Mouse (Mus musculus): ENCODE measurements around the gene Nectin1. TPM values are rescaled to one million over a fixed set of nuclear protein-coding genes. Genes with fewer than 3 reads are reported as not detected.

The Nectin1 gene
- polyA plus RNA-seq, 1 experiment from 2014 or later, result 7.2 TPM

DNA sequence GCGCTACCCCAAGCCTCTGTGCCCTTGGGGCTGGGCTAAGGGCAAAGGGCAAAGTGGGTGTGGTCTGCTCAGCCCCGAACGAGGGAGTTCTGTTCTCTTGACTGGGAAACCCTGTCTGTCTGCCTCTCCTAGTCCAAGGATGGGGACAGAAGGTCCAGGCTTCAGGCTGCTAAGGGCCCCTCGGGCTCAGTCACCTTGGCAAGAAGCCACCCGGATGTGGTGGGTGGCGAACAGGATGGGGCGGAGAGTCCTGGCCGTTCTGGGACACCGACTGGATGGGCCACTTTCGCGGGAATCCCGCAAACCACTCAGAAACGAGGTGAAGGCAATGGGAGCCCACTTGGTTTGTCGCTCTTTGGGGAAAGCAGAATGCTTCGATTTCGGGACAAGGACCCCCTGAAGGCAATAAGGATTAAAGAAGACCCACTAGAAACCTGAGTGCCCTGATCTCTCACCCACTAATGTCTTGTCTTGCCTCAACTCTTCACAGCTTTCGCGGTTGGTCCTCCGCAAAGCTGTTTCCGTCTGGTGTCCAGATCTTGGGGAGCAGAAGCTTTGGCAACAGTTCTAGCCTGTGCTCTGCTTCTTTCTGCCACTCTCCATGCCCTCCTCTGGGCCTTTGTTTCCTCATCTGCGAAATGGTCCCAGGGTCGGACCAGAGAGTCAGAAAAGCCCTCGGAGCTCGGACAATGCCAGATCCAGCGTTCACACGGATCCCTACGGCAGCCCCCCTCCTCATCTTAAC, 710 bp upstream of the Nectin1 start:
- H3K27ac ChIP-seq, result peak overlapping the region; percentile 97
- H3K4me3 ChIP-seq, result peak overlapping the region; percentile 88
- H3K27me3 ChIP-seq (ENCODE audit: insufficient read depth, poor library complexity, severe bottlenecking), result peaks cover 43% of the 10 kb centered on the region; the same call in 1 of the 2 replicates

DNA sequence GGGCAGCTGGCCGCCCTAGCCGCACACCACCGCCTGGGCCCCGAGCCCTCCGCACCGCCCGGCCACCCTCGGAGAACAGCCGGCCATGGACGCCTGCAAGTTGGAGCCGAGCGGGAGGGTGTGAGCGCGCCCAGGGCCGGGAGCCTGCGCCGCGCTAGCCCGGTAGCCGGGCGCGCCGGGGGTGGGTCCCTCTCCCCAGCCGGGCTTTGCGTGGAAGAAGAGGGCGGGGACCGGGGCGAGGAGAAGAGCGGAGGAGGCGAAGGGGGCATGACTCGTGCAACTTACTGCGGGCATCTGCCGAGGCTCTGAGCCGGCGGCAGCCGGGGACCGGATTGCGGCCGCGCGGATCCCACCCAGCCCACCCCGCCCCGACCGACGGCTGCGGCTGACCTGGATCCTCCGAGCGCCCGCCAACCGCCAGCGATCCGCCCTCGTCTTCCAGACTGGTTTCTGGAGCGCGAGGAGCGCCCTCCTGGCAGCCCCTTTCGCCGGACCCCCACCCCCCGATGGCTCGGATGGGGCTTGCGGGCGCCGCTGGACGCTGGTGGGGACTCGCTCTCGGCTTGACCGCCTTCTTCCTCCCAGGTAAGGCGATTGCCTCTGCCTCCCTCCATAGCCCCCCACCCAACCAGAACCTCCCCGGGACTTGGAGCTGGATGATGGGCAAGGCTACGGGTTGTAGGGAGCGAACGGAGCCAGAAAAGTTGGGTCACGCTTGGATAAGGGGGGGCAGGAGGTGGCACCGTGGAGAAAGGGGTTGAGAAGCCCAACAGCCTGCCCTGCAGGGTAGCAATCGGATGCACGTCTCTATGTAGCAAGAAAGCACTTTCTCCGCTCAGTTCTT, 576 bp downstream of the Nectin1 start:
- H3K4me3 ChIP-seq, result peak overlapping the region; percentile 88
- peak; percentile 58 for DNase-seq (ENCODE audit: low spot score)
- H3K4me1 ChIP-seq (replicated peaks), result peaks cover 75% of the 10 kb centered on the region
- H3K27ac ChIP-seq, result peak overlapping the region; percentile 97
- H3K36me3 ChIP-seq, result no peaks in the 10 kb centered on the region
- under 1% methylated on average over 77 of the region's 77 CpGs for WGBS
- no peaks in the 10 kb centered on the region for H3K9me3 ChIP-seq
- peaks cover 38% of the 10 kb centered on the region; the same call in 1 of the 2 replicates for H3K27me3 ChIP-seq (ENCODE audit: insufficient read depth, poor library complexity, severe bottlenecking)

More for the DNA sequence above, 710 bp upstream of the Nectin1 start:
- H3K9me3 ChIP-seq, result no peaks in the 10 kb centered on the region
- peaks cover 75% of the 10 kb centered on the region for H3K4me1 ChIP-seq (replicated peaks)
- no peaks in the 10 kb centered on the region for H3K36me3 ChIP-seq
- peak; percentile 70 for DNase-seq (ENCODE audit: low spot score)
- WGBS, result under 1% methylated on average over 27 of the region's 27 CpGs

DNA sequence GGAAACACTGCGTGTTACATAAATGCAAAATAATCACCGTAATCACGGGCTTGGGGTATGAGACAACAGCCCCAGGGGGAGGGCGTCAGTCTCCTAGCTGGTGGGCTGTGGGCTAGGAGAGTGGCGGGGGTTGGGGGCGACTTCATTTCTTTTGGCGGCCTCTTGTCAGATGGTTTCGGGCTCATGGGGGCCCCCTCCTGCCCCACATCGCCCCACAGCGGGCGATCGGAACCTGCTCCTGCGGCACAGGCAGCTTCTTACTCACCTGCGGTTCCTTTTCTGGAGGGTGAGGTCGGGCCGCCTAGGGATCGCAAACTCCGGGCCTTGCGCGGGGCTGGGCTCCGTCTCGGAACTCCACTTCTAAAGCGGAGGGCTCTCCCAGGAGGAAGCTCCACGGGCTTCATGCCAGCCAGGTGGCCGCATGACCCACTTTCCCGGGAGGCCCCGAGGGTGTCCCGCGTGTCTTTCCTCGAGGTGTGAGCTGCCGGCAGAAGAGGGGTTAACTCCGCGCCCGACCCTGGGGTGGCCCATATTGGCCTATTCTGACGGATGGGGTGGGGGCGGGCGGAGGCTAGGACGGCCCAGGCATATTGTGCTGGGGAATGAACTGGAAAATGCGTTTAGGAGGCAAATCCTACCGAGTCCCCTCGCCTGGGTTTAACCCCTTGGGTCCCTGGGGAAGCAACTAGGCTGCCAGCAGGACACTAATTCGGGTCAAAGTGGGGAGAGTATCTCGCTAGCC, 1.4 kb downstream of the Nectin1 start:
- Histone ChIP-seq H3K4me3 (peak overlapping the region; percentile 88), H3K9me3 (no peaks in the 10 kb centered on the region), H3K36me3 (peaks cover 4% of the 10 kb centered on the region; the same call in 1 of the 2 replicates), H3K27me3 (ENCODE audit: insufficient read depth, poor library complexity, severe bottlenecking) (peaks cover 35% of the 10 kb centered on the region; the same call in 1 of the 2 replicates), H3K27ac (peak overlapping the region; percentile 97), H3K4me1 (replicated peaks) (peaks cover 83% of the 10 kb centered on the region)
- DNase-seq (ENCODE audit: low spot score), result peak; percentile 81
- WGBS, result under 1% methylated on average over 43 of the region's 43 CpGs

DNA sequence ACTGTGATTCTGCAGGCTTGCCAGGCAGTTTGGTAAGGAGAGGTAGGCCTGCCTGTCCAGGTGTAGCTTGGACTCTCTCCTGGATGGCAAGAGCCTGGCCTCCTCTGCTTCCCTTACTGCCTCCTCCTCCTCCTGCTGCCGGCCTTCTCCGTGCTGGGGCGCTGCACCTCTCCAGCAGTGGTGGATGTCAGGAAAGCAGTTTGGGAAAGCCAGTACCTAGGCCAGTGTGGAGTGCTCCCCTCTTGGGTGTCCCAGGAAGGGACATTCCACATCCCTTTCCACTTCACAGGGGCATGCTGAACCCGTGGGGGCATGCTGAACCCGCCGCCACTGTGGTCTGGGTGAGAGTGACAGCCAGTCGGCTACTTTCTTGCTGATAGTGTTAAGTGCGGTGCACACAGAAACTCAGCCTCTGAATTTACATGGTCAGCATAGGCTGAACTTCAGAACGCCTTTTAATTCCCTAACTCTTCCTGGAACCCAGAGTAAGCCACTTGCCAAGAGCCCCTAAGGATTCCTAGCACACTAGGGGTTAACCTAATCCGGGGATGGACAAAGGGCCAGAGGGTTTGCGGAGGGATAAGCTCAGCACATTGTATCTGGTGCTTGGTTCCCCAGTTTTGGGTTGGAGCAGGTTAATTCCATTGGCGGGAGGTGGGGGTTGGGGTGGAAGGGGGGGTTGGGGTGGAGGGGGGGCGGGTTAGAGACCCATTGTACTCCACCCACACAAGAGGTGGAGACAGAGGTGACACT, 2.3 kb downstream of the Nectin1 start:
- H3K4me1 ChIP-seq (replicated peaks), result peaks cover 92% of the 10 kb centered on the region
- DNase-seq (ENCODE audit: low spot score), result peak; percentile 51
- 1% methylated on average over 13 of the region's 13 CpGs for WGBS

DNA sequence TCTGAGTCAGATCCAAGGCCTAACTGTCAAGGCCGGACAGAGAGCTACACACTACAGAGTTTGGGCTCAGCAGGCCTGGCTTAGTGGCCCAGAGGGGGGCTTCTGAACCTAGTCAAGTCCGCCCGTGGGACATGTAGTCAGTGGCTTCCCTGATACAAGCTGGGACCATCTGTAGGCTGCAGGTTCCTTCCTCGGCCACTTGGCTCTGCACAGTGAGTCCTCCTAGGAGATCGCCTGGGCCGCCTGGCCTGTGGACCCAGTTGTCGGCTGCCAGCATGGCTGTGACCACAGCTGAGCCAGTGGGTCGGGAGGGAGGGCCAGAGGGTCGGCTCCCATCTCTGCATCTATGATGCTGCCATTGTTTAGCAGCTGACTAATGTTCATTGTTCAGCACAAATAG, 3.9 kb downstream of the Nectin1 start:
- Histone ChIP-seq H3K36me3 (peaks cover 24% of the 10 kb centered on the region; the same call in 1 of the 2 replicates), H3K4me3 (peak overlapping the region; percentile 88), H3K27me3 (ENCODE audit: insufficient read depth, poor library complexity, severe bottlenecking) (peaks cover 21% of the 10 kb centered on the region), H3K27ac (peak overlapping the region; percentile 97), H3K9me3 (no peaks in the 10 kb centered on the region), H3K4me1 (replicated peaks) (peaks cover 98% of the 10 kb centered on the region)
- 34% methylated on average over 9 of the region's 9 CpGs for WGBS
- DNase-seq (ENCODE audit: low spot score), result peak; percentile 49

More for the DNA sequence above, 2.3 kb downstream of the Nectin1 start:
- Histone ChIP-seq H3K9me3 (no peaks in the 10 kb centered on the region), H3K27ac (peak overlapping the region; percentile 97), H3K27me3 (ENCODE audit: insufficient read depth, poor library complexity, severe bottlenecking) (peaks cover 30% of the 10 kb centered on the region; the same call in 1 of the 2 replicates), H3K36me3 (peaks cover 9% of the 10 kb centered on the region; the same call in 1 of the 2 replicates), H3K4me3 (peak overlapping the region; percentile 88)

DNA sequence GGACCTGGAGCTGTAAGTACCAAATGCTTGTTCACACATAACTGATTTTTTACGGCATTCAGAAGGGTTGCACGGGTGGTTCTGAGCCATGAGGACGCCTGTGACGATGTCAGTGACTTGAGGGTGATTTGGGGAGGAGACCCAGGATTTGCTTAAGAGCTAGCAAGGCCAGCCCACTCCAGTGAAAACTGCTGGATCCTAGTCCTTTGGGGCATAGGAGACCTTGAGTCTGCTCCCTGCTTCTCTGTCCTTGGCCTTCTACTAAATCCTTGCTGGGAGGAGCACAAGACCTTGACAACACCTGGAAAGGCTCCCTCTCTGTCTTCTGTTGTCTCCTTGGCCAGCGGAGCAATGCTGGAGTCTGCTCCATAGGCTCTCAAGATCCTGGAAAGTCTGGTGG, 4.7 kb downstream of the Nectin1 start:
- H3K9me3 ChIP-seq, result no peaks in the 10 kb centered on the region
- WGBS, result 64% methylated on average over 5 of the region's 5 CpGs
- no peak for DNase-seq (ENCODE audit: low spot score)
- H3K27me3 ChIP-seq (ENCODE audit: insufficient read depth, poor library complexity, severe bottlenecking), result peaks cover 21% of the 10 kb centered on the region
- peak overlapping the region; percentile 20; the same call in 1 of the 2 replicates for H3K27ac ChIP-seq
- H3K4me3 ChIP-seq, result no peak overlapping the region
- H3K36me3 ChIP-seq, result peaks cover 27% of the 10 kb centered on the region; the same call in 1 of the 2 replicates
- H3K4me1 ChIP-seq (replicated peaks), result peaks cover 98% of the 10 kb centered on the region

DNA sequence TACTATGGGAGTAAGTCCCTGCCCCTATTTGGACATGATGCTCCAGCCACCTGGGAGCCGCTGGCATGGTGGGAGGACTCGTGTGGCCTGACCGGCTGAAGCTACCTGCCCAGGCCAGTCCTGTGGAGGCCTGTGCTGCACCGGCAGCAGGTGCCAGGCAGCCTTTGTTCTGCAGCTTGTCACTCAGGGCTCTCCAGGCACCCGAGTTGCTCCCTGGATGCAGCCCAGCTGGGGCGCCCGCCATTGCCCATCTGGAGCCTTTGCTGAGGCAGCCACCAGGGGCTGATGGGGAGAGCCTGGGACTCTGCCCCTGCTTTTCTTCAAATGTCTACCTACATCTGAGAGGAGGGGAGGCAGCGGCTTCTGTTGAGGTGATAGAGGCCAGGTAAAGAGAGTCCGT, 6.3 kb downstream of the Nectin1 start:
- Histone ChIP-seq H3K4me3 (no peak overlapping the region), H3K9me3 (no peaks in the 10 kb centered on the region), H3K36me3 (peaks cover 27% of the 10 kb centered on the region; the same call in 1 of the 2 replicates), H3K27ac (peak overlapping the region; percentile 72), H3K4me1 (replicated peaks) (peaks cover 99% of the 10 kb centered on the region), H3K27me3 (ENCODE audit: insufficient read depth, poor library complexity, severe bottlenecking) (peaks cover 21% of the 10 kb centered on the region)
- WGBS, result 74% methylated on average over 9 of the region's 9 CpGs
- no peak for DNase-seq (ENCODE audit: low spot score)

DNA sequence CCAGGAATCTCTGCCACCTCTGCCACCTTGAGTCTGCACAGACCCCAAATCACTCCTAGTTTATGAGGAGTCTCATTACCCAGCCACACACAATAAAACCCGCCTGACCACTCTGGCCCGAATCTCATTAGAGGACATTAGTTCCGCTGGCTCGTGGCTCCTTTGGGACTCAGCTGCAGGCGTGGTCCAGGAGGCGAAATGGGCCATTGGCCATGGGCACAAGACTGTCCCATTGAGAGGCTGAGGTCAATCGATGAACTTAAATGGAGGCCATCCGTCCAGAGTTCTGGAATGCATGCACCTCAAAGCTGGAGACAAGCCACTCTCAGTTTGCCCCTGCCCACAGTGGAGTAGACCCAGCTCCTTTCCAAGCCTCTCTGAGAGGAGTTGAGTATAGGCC, 7.3 kb downstream of the Nectin1 start:
- 50% methylated on average over 8 of the region's 8 CpGs for WGBS
- peak overlapping the region; percentile 71 for H3K27ac ChIP-seq
- no peak for DNase-seq (ENCODE audit: low spot score)
- H3K4me3 ChIP-seq, result no peak overlapping the region
- peaks cover 99% of the 10 kb centered on the region for H3K4me1 ChIP-seq (replicated peaks)
- H3K36me3 ChIP-seq, result peaks cover 27% of the 10 kb centered on the region; the same call in 1 of the 2 replicates
- no peaks in the 10 kb centered on the region for H3K9me3 ChIP-seq
- peaks cover 19% of the 10 kb centered on the region for H3K27me3 ChIP-seq (ENCODE audit: insufficient read depth, poor library complexity, severe bottlenecking)

DNA sequence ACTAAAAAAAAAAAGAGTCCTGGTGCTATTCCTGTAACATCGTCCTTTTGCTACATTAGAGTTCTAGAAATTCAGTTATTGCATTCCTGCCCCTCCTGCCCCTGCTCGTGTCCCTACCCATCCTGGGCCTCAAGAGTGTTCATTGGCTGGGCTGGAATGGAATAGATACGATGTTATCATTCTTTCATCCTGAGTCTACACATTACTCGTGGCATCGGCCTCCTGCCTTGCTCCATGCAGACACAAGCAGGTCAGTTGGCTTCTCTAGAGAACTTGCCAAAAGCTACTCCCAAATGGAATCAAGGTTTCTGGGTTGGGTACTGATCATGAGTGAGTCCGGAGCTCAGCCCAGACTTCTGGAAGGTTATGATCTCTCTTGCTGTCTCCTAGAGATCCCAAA, 9.7 kb downstream of the Nectin1 start:
- peaks cover 99% of the 10 kb centered on the region for H3K4me1 ChIP-seq (replicated peaks)
- no peaks in the 10 kb centered on the region for H3K9me3 ChIP-seq
- WGBS, result 85% methylated on average over 6 of the region's 6 CpGs
- peak overlapping the region; percentile 82 for H3K27ac ChIP-seq
- peaks cover 27% of the 10 kb centered on the region; the same call in 1 of the 2 replicates for H3K36me3 ChIP-seq
- no peak for DNase-seq (ENCODE audit: low spot score)
- no peak overlapping the region for H3K4me3 ChIP-seq
- H3K27me3 ChIP-seq (ENCODE audit: insufficient read depth, poor library complexity, severe bottlenecking), result no peaks in the 10 kb centered on the region; the same call in 1 of the 2 replicates

DNA sequence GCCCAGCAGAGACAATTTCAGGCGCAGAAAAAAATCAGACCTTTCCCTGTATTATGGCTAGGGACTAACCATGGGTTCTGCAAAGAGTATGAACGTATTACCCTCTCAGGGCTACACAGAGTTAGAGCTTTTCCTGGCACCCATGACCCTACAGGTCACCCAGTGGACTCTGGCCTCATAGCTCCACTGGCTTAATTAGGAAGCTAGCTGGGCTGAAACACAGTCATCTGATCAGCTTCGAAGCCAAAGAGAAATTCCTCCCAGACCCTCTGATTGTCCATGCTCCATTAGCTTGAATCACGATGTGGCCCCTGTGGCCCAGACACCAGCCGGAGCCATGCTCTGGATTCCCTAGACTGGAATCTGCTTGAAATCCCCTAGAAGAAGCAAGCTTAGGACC, 10.3 kb downstream of the Nectin1 start:
- Histone ChIP-seq H3K36me3 (peaks cover 27% of the 10 kb centered on the region; the same call in 1 of the 2 replicates), H3K4me3 (no peak overlapping the region), H3K27me3 (ENCODE audit: insufficient read depth, poor library complexity, severe bottlenecking) (no peaks in the 10 kb centered on the region; the same call in 1 of the 2 replicates), H3K9me3 (no peaks in the 10 kb centered on the region), H3K27ac (peak overlapping the region; percentile 82), H3K4me1 (replicated peaks) (peaks cover 99% of the 10 kb centered on the region)
- 65% methylated on average over 5 of the region's 5 CpGs for WGBS
- DNase-seq (ENCODE audit: low spot score), result no peak

DNA sequence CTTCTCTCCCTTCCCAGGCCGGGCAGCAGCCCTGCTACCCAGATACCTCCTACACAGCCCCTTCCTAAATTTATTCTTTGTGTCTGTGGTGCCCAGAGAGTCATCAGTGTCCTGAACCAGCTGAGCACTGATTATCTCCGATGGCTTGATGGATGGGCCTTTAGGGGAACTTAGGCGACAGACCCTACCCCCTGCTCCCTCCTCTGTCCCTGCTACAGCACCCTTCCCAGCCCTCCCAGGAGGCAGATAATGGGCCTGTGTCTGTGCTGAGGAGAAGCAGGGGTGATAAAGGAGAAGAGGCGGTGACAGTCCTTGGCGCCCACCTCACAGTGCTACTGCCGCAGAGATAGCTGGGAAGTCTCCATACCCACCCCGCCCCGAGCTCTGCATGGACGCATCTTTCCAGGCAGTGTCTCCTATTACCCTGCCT, 11.0 kb downstream of the Nectin1 start:
- WGBS, result 47% methylated on average over 9 of the region's 9 CpGs
- Histone ChIP-seq H3K4me1 (replicated peaks) (peaks cover 99% of the 10 kb centered on the region), H3K4me3 (no peak overlapping the region), H3K27ac (peak overlapping the region; percentile 82), H3K27me3 (ENCODE audit: insufficient read depth, poor library complexity, severe bottlenecking) (no peaks in the 10 kb centered on the region; the same call in 1 of the 2 replicates), H3K36me3 (peaks cover 27% of the 10 kb centered on the region; the same call in 1 of the 2 replicates), H3K9me3 (no peaks in the 10 kb centered on the region)
- DNase-seq (ENCODE audit: low spot score), result peak; percentile 42

Data from hindbrain, embryonic 10.5 days (tissue).